Mouse (Mus musculus) liver, embryonic 11.5 days (tissue): ENCODE measurements around the gene Ppil3. TPM values are rescaled to one million over a fixed set of nuclear protein-coding genes. Genes with fewer than 3 reads are reported as not detected.

Experiments used
- ATAC-seq: fragments of 200-750 bp; cut with Nextera tagmentation; replicated peaks from 2 replicates; pipeline ENCODE4 v1.8.0; 2017; ENCODE audit warnings: moderate number of reproducible peaks, mild to moderate bottlenecking, moderate TSS enrichment, moderate library complexity; ENCODE audit not compliant: low FRiP score
- DNase-seq: peaks from one replicate; pipeline ENCODE4 v3.0.0-alpha.2; 2017; ENCODE audit warnings: low spot score
- H3K27ac ChIP-seq: fragments of 300-500 bp; sonication (generic); 2 replicates; pipeline ENCODE4 v1.5.1; 2014; ENCODE audit warnings: mild to moderate bottlenecking, low read depth, low read length, control low read depth
- H3K27me3 ChIP-seq: fragments of 300-500 bp; sonication (generic); replicated peaks from 2 replicates; pipeline ENCODE4 v1.6.1; 2014; ENCODE audit warnings: low read length, mixed read lengths; ENCODE audit not compliant: control insufficient read depth, insufficient read depth
- H3K36me3 ChIP-seq: fragments of 300-500 bp; sonication (generic); 2 replicates; pipeline ENCODE4 v1.6.1; 2014; ENCODE audit warnings: mild to moderate bottlenecking, low read length, moderate library complexity, mixed read lengths; ENCODE audit not compliant: control insufficient read depth, insufficient read depth
- H3K4me1 ChIP-seq: fragments of 300-500 bp; sonication (generic); replicated peaks from 2 replicates; pipeline ENCODE4 v1.6.1; 2014; ENCODE audit warnings: low read length, mixed read lengths; ENCODE audit not compliant: control insufficient read depth, insufficient read depth
- H3K4me2 ChIP-seq: fragments of 300-500 bp; sonication (generic); 2 replicates; pipeline ENCODE4 v1.6.1; 2014; ENCODE audit warnings: mild to moderate bottlenecking, control low read depth, moderate library complexity
- H3K4me3 ChIP-seq: fragments of 300-500 bp; sonication (generic); 2 replicates; pipeline ENCODE4 v1.5.1; 2014; ENCODE audit warnings: low read depth, low read length, control low read depth
- H3K9ac ChIP-seq: fragments of 300-500 bp; sonication (generic); 2 replicates; pipeline ENCODE4 v1.6.1; 2014; ENCODE audit warnings: low read depth, low read length, control low read depth
- H3K9me3 ChIP-seq: fragments of 300-500 bp; sonication (generic); 2 replicates; pipeline ENCODE4 v1.6.1; 2016; ENCODE audit warnings: low read length, inconsistent platforms, mixed read lengths; ENCODE audit not compliant: control insufficient read depth
- WGBS: fragments of 180-500 bp; shearing (Covaris S2); extraction: QIAGEN DNeasy Blood & Tissue Kit; methylation state at CpG from one replicate; pipeline ENCODE4 v1.1.7; 2014; 5-methylcytosine and 5-hydroxymethylcytosine counted together
- polyA plus RNA-seq: library from polyadenylated mRNA; unstranded; fragments of >200 nt; fragmentation: Nextera tagmentation; extraction: Ambion mirVana; gene quantifications from 2 replicates; pipeline ENCODE4 v1.2.1, GENCODE M21; 2014

Ppil3 gene
- polyA plus RNA-seq, 1 experiment from 2014 or later, result 62.8 TPM

DNA sequence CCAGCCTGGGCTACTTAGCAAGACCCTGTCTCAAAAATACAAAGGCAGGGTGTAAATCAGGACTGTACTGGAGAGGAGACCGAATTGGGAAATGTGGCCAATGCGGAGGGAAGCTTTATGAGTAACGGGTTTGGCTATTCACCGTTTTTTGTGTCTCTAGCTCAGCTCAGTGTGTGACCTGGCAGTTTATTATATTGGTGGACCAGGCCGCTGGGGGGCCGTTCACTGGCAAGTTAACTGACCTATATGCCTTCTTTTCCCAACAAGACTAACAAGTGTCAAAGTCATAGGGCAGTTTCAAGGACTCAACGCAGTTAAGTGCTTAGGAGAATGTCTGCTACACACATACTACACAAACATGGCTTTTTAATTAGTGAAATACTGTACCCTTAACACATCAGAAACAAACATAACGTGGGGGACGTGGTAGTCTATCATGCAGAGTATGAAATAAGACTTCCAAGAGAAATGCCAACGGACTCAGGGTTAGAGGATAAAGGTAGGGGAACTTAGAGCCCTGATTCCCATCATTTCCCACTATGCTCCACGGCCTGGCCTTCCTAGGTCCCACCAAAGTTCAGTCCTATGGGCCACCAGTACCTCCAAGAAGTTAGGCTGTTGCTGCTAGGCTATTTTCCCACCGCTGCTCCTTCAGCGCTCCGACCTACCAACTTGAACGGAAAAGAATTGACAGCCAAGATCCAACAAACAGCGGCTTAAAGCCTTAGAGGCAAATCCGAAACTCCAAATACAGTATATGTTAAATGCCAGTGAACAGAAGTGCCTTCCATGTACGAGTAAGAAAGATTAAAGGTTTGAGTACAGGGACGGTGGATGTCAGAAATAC is 53.6 kb downstream of the Ppil3 start:
- H3K36me3 ChIP-seq, result peaks cover 17% of the 10 kb centered on the region
- no peaks in the 10 kb centered on the region for H3K9me3 ChIP-seq
- peak overlapping the region; percentile 98 for H3K27ac ChIP-seq
- H3K9ac ChIP-seq, result peak overlapping the region; percentile 96
- no peak for ATAC-seq
- peak overlapping the region; percentile 96 for H3K4me3 ChIP-seq
- peak overlapping the region; percentile 79 for H3K4me2 ChIP-seq
- H3K4me1 ChIP-seq, result peaks cover 7% of the 10 kb centered on the region; the same call in 1 of the 2 replicates
- DNase-seq, result no peak
- WGBS, result 45% methylated on average over 19 of the region's 19 CpGs
- no peaks in the 10 kb centered on the region for H3K27me3 ChIP-seq

DNA sequence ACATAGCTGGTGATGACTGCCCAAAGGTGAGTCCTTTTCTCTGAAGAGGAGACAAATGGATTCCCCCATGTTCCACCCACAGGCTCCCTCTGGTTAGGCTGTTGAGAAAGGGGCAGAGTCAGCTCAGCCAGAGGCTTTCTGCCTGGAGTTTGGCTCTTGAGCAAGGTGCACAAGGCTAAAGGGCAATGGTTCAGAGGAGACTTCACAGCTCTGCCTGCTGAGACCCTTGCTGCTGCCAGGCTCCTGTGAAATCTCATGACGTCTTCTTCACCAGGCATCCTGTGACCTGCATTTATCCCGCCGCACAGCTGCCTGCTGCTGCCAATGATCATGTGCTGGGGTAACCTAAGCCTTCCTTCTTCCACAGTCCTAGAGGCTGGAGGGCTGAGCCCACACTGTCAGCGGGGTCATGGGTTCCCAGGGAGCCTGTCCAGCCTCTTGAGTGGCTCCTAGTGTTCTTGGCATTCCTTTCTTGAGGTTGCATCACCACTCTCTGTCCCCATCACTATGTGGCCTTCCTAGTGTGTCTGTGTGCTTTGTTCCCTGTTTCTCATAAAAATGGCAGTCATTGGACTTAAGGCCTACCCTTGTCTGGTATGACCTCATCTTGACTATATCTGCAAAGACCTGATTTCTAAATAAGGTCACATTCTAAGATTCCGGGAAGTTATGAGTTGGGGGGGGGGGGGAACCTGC is 62.6 kb downstream of the Ppil3 start:
- ATAC-seq (no peak), DNase-seq (no peak)
- Histone ChIP-seq H3K36me3 (no peaks in the 10 kb centered on the region), H3K4me1 (no peaks in the 10 kb centered on the region), H3K9me3 (no peaks in the 10 kb centered on the region), H3K27ac (no peak overlapping the region), H3K27me3 (no peaks in the 10 kb centered on the region), H3K4me2 (no peak overlapping the region), H3K9ac (no peak overlapping the region), H3K4me3 (no peak overlapping the region)
- 80% methylated on average over 5 of the region's 5 CpGs for WGBS

Other genes starting within 250 kb of the Ppil3 start
- 1.7 and 2.3 TPM in 2 replicates for gene Aox4, start 235.1 kb downstream of the Ppil3 start, polyA plus RNA-seq
- gene Aox2, start 167.2 kb downstream of the Ppil3 start, polyA plus RNA-seq, result not detected in 2 replicates
- 344 and 399 TPM in 2 replicates for gene Bzw1, start 52.6 kb downstream of the Ppil3 start, polyA plus RNA-seq
- 124 and 129 TPM in 2 replicates for gene Clk1, start 21.4 kb downstream of the Ppil3 start, polyA plus RNA-seq
- 44.0 and 45.0 TPM in 2 replicates for gene Nif3l1, start 335 bp downstream of the Ppil3 start, polyA plus RNA-seq
- 73.4 and 88.3 TPM in 2 replicates for gene Orc2, start 59.6 kb upstream of the Ppil3 start, polyA plus RNA-seq
- 6.5 and 7.3 TPM in 2 replicates for gene Fam126b, start 140.8 kb upstream of the Ppil3 start, polyA plus RNA-seq
- gene Ndufb3, start 140.9 kb upstream of the Ppil3 start, polyA plus RNA-seq, result 172 and 182 TPM in 2 replicates